In the genomic region with DNA sequence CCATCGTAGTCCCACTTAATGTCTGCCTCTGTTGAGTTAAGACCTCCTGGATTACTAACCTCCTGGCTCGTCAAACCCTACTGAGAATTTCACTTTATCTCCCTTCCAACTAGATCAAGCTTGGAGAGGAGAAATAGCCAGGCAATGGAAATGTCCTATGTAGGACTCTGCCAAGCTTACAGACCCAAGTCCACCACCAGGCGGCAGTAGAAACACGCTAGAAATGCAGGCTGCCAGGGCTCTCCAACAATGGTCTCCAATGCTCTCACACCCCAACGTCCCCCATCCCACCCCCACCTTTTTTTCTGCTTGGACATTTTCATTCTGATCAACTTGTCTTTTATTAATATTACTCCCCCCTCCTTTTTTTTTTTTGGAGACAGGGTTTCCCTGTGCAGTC, we compare ENCODE assay signal across 9 mouse cellular contexts. TPM values are rescaled to one million over a fixed set of nuclear protein-coding genes. Genes with fewer than 3 reads are reported as not detected.
DNase-seq lines count a peak whose midpoint lies in the region; ATAC-seq and TF ChIP-seq lines count a peak whose summit lies in the region.
"Had no signal": no experiment of that assay in that cellular context is flagged by ENCODE, and none has a peak within 500 bp of the region (broad histone marks: within the 10 kb centered on the region; RNA-seq: fewer than 3 reads in every experiment).

No protein-coding gene starts in this region.

- TF ChIP-seq EP300 in heart, postnatal 0 days (IDR thresholded peaks at IDR 0.05; ENCODE audit: low read depth) = no peak
- no peak for TF ChIP-seq EP300 in lung, postnatal 0 days (IDR thresholded peaks at IDR 0.05)

- no peaks in the 10 kb centered on the region for H3K9me3 ChIP-seq in forebrain, embryonic 11.5 days (ENCODE audit: control insufficient read depth, low read length)
- H3K9me3 ChIP-seq in heart, postnatal 0 days (replicated peaks; ENCODE audit: control insufficient read depth, low read length) = no peaks in the 10 kb centered on the region
- no peaks in the 10 kb centered on the region for H3K9me3 ChIP-seq in lung, postnatal 0 days (ENCODE audit: low read length)

- DNase-seq in MEL-GATA-1-ER (ENCODE audit: extremely low read depth, low read depth) = peak; percentile 49
- peak; percentile 65 for DNase-seq in c-Kit-positive CD71-negative TER-119-negative erythroid progenitor cells, embryonic 14.5 days (ENCODE audit: low read depth)
- DNase-seq in forebrain, embryonic 11.5 days (ENCODE audit: low spot score) = peak; percentile 86
- peak; percentile 31 for DNase-seq in heart, postnatal 0 days (ENCODE audit: low spot score)
- peak; percentile 35 for DNase-seq in layer of hippocampus, adult 9-10 months (ENCODE audit: low spot score)
- peak; percentile 85 for DNase-seq in lung, postnatal 0 days (ENCODE audit: low spot score)
- DNase-seq in right cerebral cortex, postnatal 10 days (ENCODE audit: low spot score in 2 of 2) = peak; percentile 74 to 85
- peak; percentile 84 for DNase-seq in urinary bladder, postnatal 14 days (ENCODE audit: low spot score)

- H3K36me3 ChIP-seq in forebrain, embryonic 11.5 days (ENCODE audit: control insufficient read depth, insufficient read depth, low read length) = no peaks in the 10 kb centered on the region
- H3K36me3 ChIP-seq in heart, postnatal 0 days (replicated peaks; ENCODE audit: control insufficient read depth, insufficient read depth, low read length) = no peaks in the 10 kb centered on the region
- H3K36me3 ChIP-seq in lung, postnatal 0 days (ENCODE audit: insufficient read depth, low read length) = no peaks in the 10 kb centered on the region

- peak; percentile 86 for TF ChIP-seq CTCF in heart, postnatal 0 days (IDR thresholded peaks at IDR 0.05; ENCODE audit: low read depth)
- TF ChIP-seq CTCF in lung, postnatal 0 days (IDR thresholded peaks at IDR 0.05) = peak; percentile 92

- no peak overlapping the region for H3K27ac ChIP-seq in forebrain, embryonic 11.5 days (ENCODE audit: low read depth, low read length)
- no peak overlapping the region for H3K27ac ChIP-seq in heart, postnatal 0 days (ENCODE audit: low read depth)
- no peak overlapping the region for H3K27ac ChIP-seq in lung, postnatal 0 days (ENCODE audit: low read length)
- H3K27ac ChIP-seq: macrophage had no signal

- no peak overlapping the region for H3K4me3 ChIP-seq in forebrain, embryonic 11.5 days (ENCODE audit: low read depth, low read length)
- no peak overlapping the region for H3K4me3 ChIP-seq in heart, postnatal 0 days (ENCODE audit: low read depth, low read length)
- H3K4me3 ChIP-seq in lung, postnatal 0 days (ENCODE audit: low read depth, low read length) = no peak overlapping the region

- ATAC-seq in forebrain, embryonic 11.5 days (replicated peaks; ENCODE audit: low FRiP score) = peak; percentile 61
- ATAC-seq in heart, postnatal 0 days (ENCODE audit: insufficient read depth, low read depth) = peak; percentile 79; the same call in 1 of the 2 replicates
- ATAC-seq in lung, postnatal 0 days = peak; percentile 83

- H3K4me1 ChIP-seq in forebrain, embryonic 11.5 days (replicated peaks; ENCODE audit: control insufficient read depth, insufficient read depth, low read length) = no peaks in the 10 kb centered on the region
- no peaks in the 10 kb centered on the region for H3K4me1 ChIP-seq in heart, postnatal 0 days (ENCODE audit: control insufficient read depth, insufficient read depth)
- no peaks in the 10 kb centered on the region for H3K4me1 ChIP-seq in lung, postnatal 0 days (ENCODE audit: insufficient read depth, low read depth, low read length)

- H3K27me3 ChIP-seq in forebrain, embryonic 11.5 days (ENCODE audit: control insufficient read depth, insufficient read depth, low read length) = no peaks in the 10 kb centered on the region
- H3K27me3 ChIP-seq in heart, postnatal 0 days (ENCODE audit: control insufficient read depth, insufficient read depth, low read length) = no peaks in the 10 kb centered on the region
- H3K27me3 ChIP-seq in lung, postnatal 0 days (replicated peaks; ENCODE audit: insufficient read depth, low read length) = no peaks in the 10 kb centered on the region

- 26% methylated on average over 5 of the region's 5 CpGs for WGBS in forebrain, embryonic 11.5 days
- 12% methylated on average over 5 of the region's 5 CpGs for WGBS in heart, postnatal 0 days
- 17% methylated on average over 5 of the region's 5 CpGs for WGBS in lung, postnatal 0 days

- no peak overlapping the region for H3K9ac ChIP-seq in forebrain, embryonic 11.5 days (ENCODE audit: low read length)
- no peak overlapping the region for H3K9ac ChIP-seq in heart, postnatal 0 days (replicated peaks; ENCODE audit: low read depth, low read length)
- H3K9ac ChIP-seq in lung, postnatal 0 days (replicated peaks; ENCODE audit: low read depth) = no peak overlapping the region

- H3K4me2 ChIP-seq in forebrain, embryonic 11.5 days (ENCODE audit: low read depth, low read length, severe bottlenecking) = no peak overlapping the region
- no peak overlapping the region for H3K4me2 ChIP-seq in heart, postnatal 0 days (ENCODE audit: low read depth, low read length)
- H3K4me2 ChIP-seq in lung, postnatal 0 days (replicated peaks; ENCODE audit: low read depth, low read length) = no peak overlapping the region

RNA-seq across cellular contexts. Expression of a gene that starts 5.4 kb away (rescaled TPM):
- 64.4 and 68.5 TPM in 2 replicates for polyA plus RNA-seq in forebrain, embryonic 11.5 days (2014; fragmentation: Nextera tagmentation; extraction: Ambion mirVana)
- 33.6 and 41.8 TPM in 2 replicates for total RNA-seq in heart, postnatal 0 days (2014; rRNA removed; ENCODE audit: low replicate concordance)
- polyA plus RNA-seq in heart, postnatal 0 days (2015; fragmentation: Nextera tagmentation; extraction: Ambion mirVana) = 26.0 and 32.5 TPM in 2 replicates
- 45.3 and 72.6 TPM in 2 replicates for polyA plus RNA-seq in lung, postnatal 0 days (2015; fragmentation: Nextera tagmentation; extraction: Ambion mirVana)

RNA-seq across cellular contexts. Expression of a gene that starts 49.9 kb away (rescaled TPM):
- polyA plus RNA-seq in forebrain, embryonic 11.5 days (2014; fragmentation: Nextera tagmentation; extraction: Ambion mirVana) = 5.0 and 5.5 TPM in 2 replicates
- total RNA-seq in heart, postnatal 0 days (2014; rRNA removed; ENCODE audit: low replicate concordance) = 4.3 and 6.9 TPM in 2 replicates
- polyA plus RNA-seq in heart, postnatal 0 days (2015; fragmentation: Nextera tagmentation; extraction: Ambion mirVana) = 8.3 and 9.2 TPM in 2 replicates
- polyA plus RNA-seq in lung, postnatal 0 days (2015; fragmentation: Nextera tagmentation; extraction: Ambion mirVana) = 14.8 and 15.4 TPM in 2 replicates

RNA-seq across cellular contexts. Expression of a gene that starts 54.4 kb away (rescaled TPM):
- 121 and 132 TPM in 2 replicates for polyA plus RNA-seq in forebrain, embryonic 11.5 days (2014; fragmentation: Nextera tagmentation; extraction: Ambion mirVana)
- 9.4 and 21.5 TPM in 2 replicates for total RNA-seq in heart, postnatal 0 days (2014; rRNA removed; ENCODE audit: low replicate concordance)
- 19.0 and 21.0 TPM in 2 replicates for polyA plus RNA-seq in heart, postnatal 0 days (2015; fragmentation: Nextera tagmentation; extraction: Ambion mirVana)
- polyA plus RNA-seq in lung, postnatal 0 days (2015; fragmentation: Nextera tagmentation; extraction: Ambion mirVana) = 20.8 and 23.7 TPM in 2 replicates

Comparison
In these comparisons a context has a peak if more than half of its experiments do, and no peak if none do; other contexts are left out.
1. DNase-seq: peak in every context shown above with its lines; median percentile 86 in forebrain, embryonic 11.5 days; 85 in lung, postnatal 0 days; 84 in urinary bladder, postnatal 14 days; 80 in right cerebral cortex, postnatal 10 days; 65 in c-Kit-positive CD71-negative TER-119-negative erythroid progenitor cells, embryonic 14.5 days; 49 in MEL-GATA-1-ER; 35 in layer of hippocampus, adult 9-10 months; 31 in heart, postnatal 0 days.